Mouse (Mus musculus) stomach, embryonic 15.5 days (tissue): ENCODE measurements around the gene Mgl2. TPM values are rescaled to one million over a fixed set of nuclear protein-coding genes. Genes with fewer than 3 reads are reported as not detected.

Source experiments
- ATAC-seq: fragments of 200-750 bp; cut with Nextera tagmentation; 2 replicates; pipeline ENCODE4 v1.8.0; 2017; ENCODE audit warnings: low read depth, moderate number of reproducible peaks, moderate TSS enrichment; ENCODE audit not compliant: insufficient read depth, low FRiP score
- H3K27ac ChIP-seq: fragments of 300-500 bp; sonication (generic); 2 replicates; pipeline ENCODE4 v1.5.1; 2015; ENCODE audit warnings: mild to moderate bottlenecking, inconsistent platforms
- H3K27me3 ChIP-seq: fragments of 300-500 bp; sonication (generic); replicated peaks from 2 replicates; pipeline ENCODE4 v1.6.1; 2015; ENCODE audit warnings: inconsistent platforms
- H3K36me3 ChIP-seq: fragments of 300-500 bp; sonication (generic); 2 replicates; pipeline ENCODE4 v1.6.1; 2015; ENCODE audit warnings: inconsistent platforms
- H3K4me1 ChIP-seq: fragments of 300-500 bp; sonication (generic); 2 replicates; pipeline ENCODE4 v1.6.1; 2015; ENCODE audit warnings: inconsistent platforms
- H3K4me2 ChIP-seq: fragments of 300-500 bp; sonication (generic); 2 replicates; pipeline ENCODE4 v1.6.1; 2015; ENCODE audit warnings: mild to moderate bottlenecking, inconsistent platforms
- H3K4me3 ChIP-seq: fragments of 300-500 bp; sonication (generic); replicated peaks from 2 replicates; pipeline ENCODE4 v1.5.1; 2015; ENCODE audit warnings: inconsistent platforms
- H3K9ac ChIP-seq: fragments of 300-500 bp; sonication (generic); 2 replicates; pipeline ENCODE4 v1.6.1; 2015; ENCODE audit warnings: inconsistent platforms
- H3K9me3 ChIP-seq: fragments of 300-500 bp; sonication (generic); 2 replicates; pipeline ENCODE4 v1.6.1; 2016; ENCODE audit warnings: inconsistent platforms
- WGBS: fragments of 180-500 bp; shearing (Covaris S2); methylation state at CpG from one replicate; pipeline ENCODE4 v1.1.7; 2015; 5-methylcytosine and 5-hydroxymethylcytosine counted together
- polyA plus RNA-seq: library from polyadenylated mRNA; unstranded; fragments of >200 nt; fragmentation: Nextera tagmentation; extraction: Ambion mirVana; gene quantifications from 2 replicates; pipeline ENCODE4 v1.2.1, GENCODE M21; 2015

The Mgl2 gene
- polyA plus RNA-seq: 0.50 and 1.0 TPM in 2 replicates

GRCm38 (mm10) chr11:70129926-70130379, at the start of gene Mgl2:
Gene Mgl2 (plus strand): TSS chr11:70130329.
- 58% methylated on average over 9 of the region's 9 CpGs for WGBS
- Histone ChIP-seq H3K4me2 (no peak within 1 kb of the TSS), H3K27me3 (no peaks in the 10 kb centered on the region), H3K9me3 (no peaks in the 10 kb centered on the region), H3K4me1 (no peaks in the 10 kb centered on the region), H3K4me3 (no peak within 1 kb of the TSS), H3K9ac (no peak within 1 kb of the TSS), H3K27ac (no peak within 1 kb of the TSS), H3K36me3 (no peaks in the 10 kb centered on the region)
- no peak for ATAC-seq

GRCm38 (mm10) chr11:70080803-70081590, 49.1 kb upstream of the Mgl2 start:
- H3K27ac ChIP-seq: no peak overlapping the region
- no peak overlapping the region for H3K4me2 ChIP-seq
- ATAC-seq: no peak
- no peaks in the 10 kb centered on the region for H3K4me1 ChIP-seq
- H3K9ac ChIP-seq: no peak overlapping the region
- H3K4me3 ChIP-seq: no peak overlapping the region
- no peaks in the 10 kb centered on the region for H3K27me3 ChIP-seq
- no peaks in the 10 kb centered on the region for H3K9me3 ChIP-seq
- H3K36me3 ChIP-seq: no peaks in the 10 kb centered on the region
- 81% methylated on average over 15 of the region's 15 CpGs for WGBS

- Histone ChIP-seq H3K36me3 (no peaks in the 10 kb centered on the region), H3K27me3 (no peaks in the 10 kb centered on the region), H3K4me2 (no peak overlapping the region), H3K4me1 (no peaks in the 10 kb centered on the region), H3K4me3 (no peak overlapping the region), H3K27ac (no peak overlapping the region), H3K9ac (no peak overlapping the region), H3K9me3 (no peaks in the 10 kb centered on the region)
- ATAC-seq: no peak
- WGBS: 85% methylated on average over 8 of the region's 8 CpGs
Measured at GRCm38 (mm10) chr11:70084563-70084962, 45.6 kb upstream of the Mgl2 start.

- Histone ChIP-seq H3K4me3 (no peak within 1 kb of the TSS), H3K36me3 (no peaks in the 10 kb centered on the region), H3K4me1 (no peaks in the 10 kb centered on the region), H3K27me3 (no peaks in the 10 kb centered on the region), H3K9me3 (no peaks in the 10 kb centered on the region), H3K27ac (no peak within 1 kb of the TSS), H3K9ac (no peak within 1 kb of the TSS), H3K4me2 (no peak within 1 kb of the TSS)
- 63% methylated on average over 12 of the region's 12 CpGs for WGBS
- ATAC-seq: peak; percentile 68; the same call in 1 of the 2 replicates
Measured at GRCm38 (mm10) chr11:70091986-70092783, 37.9 kb upstream of the Mgl2 start, which contains the start of gene Asgr2. Gene Asgr2 (plus strand): TSS chr11:70092644.

- no peak overlapping the region for H3K9ac ChIP-seq
- no peaks in the 10 kb centered on the region for H3K9me3 ChIP-seq
- no peak overlapping the region for H3K4me2 ChIP-seq
- no peak overlapping the region for H3K27ac ChIP-seq
- H3K36me3 ChIP-seq: no peaks in the 10 kb centered on the region; the same call in 1 of the 2 replicates
- H3K4me1 ChIP-seq: no peaks in the 10 kb centered on the region
- WGBS: 45% methylated on average over 11 of the region's 11 CpGs
- H3K4me3 ChIP-seq: no peak overlapping the region
- no peak for ATAC-seq
- H3K27me3 ChIP-seq: no peaks in the 10 kb centered on the region
Measured at GRCm38 (mm10) chr11:70097396-70097795, 32.7 kb upstream of the Mgl2 start.

GRCm38 (mm10) chr11:70099102-70099501, 31.0 kb upstream of the Mgl2 start:
- no peak overlapping the region for H3K9ac ChIP-seq
- no peak overlapping the region for H3K4me2 ChIP-seq
- no peaks in the 10 kb centered on the region; the same call in 1 of the 2 replicates for H3K36me3 ChIP-seq
- no peak overlapping the region for H3K27ac ChIP-seq
- no peak for ATAC-seq
- H3K27me3 ChIP-seq: no peaks in the 10 kb centered on the region
- H3K9me3 ChIP-seq: no peaks in the 10 kb centered on the region
- WGBS: 85% methylated on average over 2 of the region's 2 CpGs
- H3K4me1 ChIP-seq: no peaks in the 10 kb centered on the region
- H3K4me3 ChIP-seq: no peak overlapping the region

GRCm38 (mm10) chr11:70099809-70100208, 30.3 kb upstream of the Mgl2 start:
- ATAC-seq: no peak
- 82% methylated on average over 2 of the region's 2 CpGs for WGBS
- H3K4me1 ChIP-seq: no peaks in the 10 kb centered on the region

GRCm38 (mm10) chr11:70103701-70104315, 26.3 kb upstream of the Mgl2 start:
- WGBS: 62% methylated on average over 14 of the region's 14 CpGs
- no peaks in the 10 kb centered on the region; the same call in 1 of the 2 replicates for H3K36me3 ChIP-seq
- H3K4me3 ChIP-seq: no peak overlapping the region
- no peaks in the 10 kb centered on the region for H3K9me3 ChIP-seq
- no peak overlapping the region for H3K9ac ChIP-seq
- no peaks in the 10 kb centered on the region; the same call in 1 of the 2 replicates for H3K4me1 ChIP-seq
- no peak for ATAC-seq
- H3K27ac ChIP-seq: no peak overlapping the region
- no peak overlapping the region for H3K4me2 ChIP-seq
- no peaks in the 10 kb centered on the region for H3K27me3 ChIP-seq

More at GRCm38 (mm10) chr11:70099809-70100208, 30.3 kb upstream of the Mgl2 start:
- H3K36me3 ChIP-seq: no peaks in the 10 kb centered on the region; the same call in 1 of the 2 replicates
- H3K9me3 ChIP-seq: no peaks in the 10 kb centered on the region
- no peak overlapping the region for H3K9ac ChIP-seq
- no peaks in the 10 kb centered on the region for H3K27me3 ChIP-seq
- no peak overlapping the region for H3K4me2 ChIP-seq
- no peak overlapping the region for H3K27ac ChIP-seq
- no peak overlapping the region for H3K4me3 ChIP-seq

GRCm38 (mm10) chr11:70107085-70107484, 23.0 kb upstream of the Mgl2 start:
- Histone ChIP-seq H3K27ac (no peak overlapping the region), H3K27me3 (no peaks in the 10 kb centered on the region), H3K9ac (no peak overlapping the region), H3K36me3 (no peaks in the 10 kb centered on the region), H3K4me1 (no peaks in the 10 kb centered on the region; the same call in 1 of the 2 replicates), H3K4me2 (no peak overlapping the region), H3K9me3 (no peaks in the 10 kb centered on the region), H3K4me3 (no peak overlapping the region)
- 44% methylated on average over 8 of the region's 8 CpGs for WGBS
- no peak for ATAC-seq

- no peak for ATAC-seq
- no peaks in the 10 kb centered on the region; the same call in 1 of the 2 replicates for H3K4me1 ChIP-seq
- no peaks in the 10 kb centered on the region for H3K9me3 ChIP-seq
- H3K4me2 ChIP-seq: no peak overlapping the region
- H3K4me3 ChIP-seq: no peak overlapping the region
- no peaks in the 10 kb centered on the region for H3K27me3 ChIP-seq
- no peak overlapping the region for H3K27ac ChIP-seq
- 74% methylated on average over 3 of the region's 3 CpGs for WGBS
- no peak overlapping the region for H3K9ac ChIP-seq
- H3K36me3 ChIP-seq: no peaks in the 10 kb centered on the region
Measured at GRCm38 (mm10) chr11:70110146-70110545, 20.0 kb upstream of the Mgl2 start.

GRCm38 (mm10) chr11:70114562-70114961, 15.6 kb upstream of the Mgl2 start:
- WGBS: 23% methylated on average over 4 of the region's 4 CpGs
- Histone ChIP-seq H3K9me3 (no peaks in the 10 kb centered on the region), H3K27ac (no peak overlapping the region), H3K4me3 (no peak overlapping the region), H3K36me3 (no peaks in the 10 kb centered on the region), H3K9ac (no peak overlapping the region), H3K4me2 (no peak overlapping the region), H3K27me3 (no peaks in the 10 kb centered on the region), H3K4me1 (no peaks in the 10 kb centered on the region)
- no peak for ATAC-seq
